Mouse (Mus musculus): ENCODE measurements around the gene Man1a. TPM values are rescaled to one million over a fixed set of nuclear protein-coding genes. Genes with fewer than 3 reads are reported as not detected.
A peak's percentile ranks its signal among the peaks of the same experiment; 100 is the strongest.

The Man1a gene
- total RNA-seq, 1 experiment: 9.1 TPM

DNA sequence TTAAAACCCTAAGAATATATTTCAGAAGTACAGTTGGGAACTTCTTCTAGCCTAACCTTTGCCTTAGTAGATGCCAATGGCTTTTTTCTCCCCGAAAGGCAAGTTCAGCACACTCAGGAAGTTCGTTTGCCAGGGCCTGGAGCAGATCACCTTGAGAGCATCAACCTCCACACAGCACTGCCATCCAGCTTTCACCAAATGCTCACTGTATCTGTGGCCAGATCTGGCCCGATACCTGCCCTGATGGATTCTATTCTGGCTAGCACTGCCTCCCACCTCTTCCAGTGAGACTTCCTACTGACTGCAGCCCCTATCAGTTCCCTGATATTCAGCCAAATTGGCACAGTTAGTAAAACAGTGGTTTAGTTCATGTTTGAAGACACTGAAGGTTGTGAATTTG, 202.2 kb downstream of the Man1a start:
- Histone ChIP-seq H3K4me3 (ENCODE audit: insufficient read depth in 1 of 2, low read depth in 1 of 2, low read length in 2 of 2, poor library complexity in 1 of 2, severe bottlenecking in 1 of 2) (no peak overlapping the region), H3K27ac (ENCODE audit: insufficient read depth, low read depth, low read length, poor library complexity, severe bottlenecking) (no peak overlapping the region), H3K36me3 (ENCODE audit: control insufficient read depth, insufficient read depth, low read length, poor library complexity, severe bottlenecking) (no peaks in the 10 kb centered on the region), H3K4me1 (ENCODE audit: control insufficient read depth in 2 of 2, insufficient read depth in 2 of 2, low read length in 2 of 2, poor library complexity in 1 of 2) (no peaks in the 10 kb centered on the region), H3K9ac (ENCODE audit: insufficient read depth, low read depth, low read length, poor library complexity, severe bottlenecking) (no peak overlapping the region), H3K9me3 (ENCODE audit: control insufficient read depth, insufficient read depth, low read depth, low read length) (no peaks in the 10 kb centered on the region)
- in situ Hi-C loops (cut with MboI; ENCODE audit: low sequenced_read_pairs in 2 of 2, unreplicated experiment in 2 of 2): no loop called here
- TF ChIP-seq HCFC1 (IDR thresholded peaks at IDR 0.05; ENCODE audit: borderline replicate concordance, insufficient read depth, low read length) (no peak), CHD2 (IDR thresholded peaks at IDR 0.05; ENCODE audit: low read depth, low read length) (no peak), ZC3H11A (IDR thresholded peaks at IDR 0.05; ENCODE audit: borderline replicate concordance, low read depth, low read length) (no peak), MAFK (IDR thresholded peaks at IDR 0.05; ENCODE audit: insufficient read depth, low read depth, low read length) (no peak), ZNF384 (IDR thresholded peaks at IDR 0.05; ENCODE audit: low read depth, low read length) (no peak)
- DNase-seq (ENCODE audit: low read depth, low spot score): no peak

DNA sequence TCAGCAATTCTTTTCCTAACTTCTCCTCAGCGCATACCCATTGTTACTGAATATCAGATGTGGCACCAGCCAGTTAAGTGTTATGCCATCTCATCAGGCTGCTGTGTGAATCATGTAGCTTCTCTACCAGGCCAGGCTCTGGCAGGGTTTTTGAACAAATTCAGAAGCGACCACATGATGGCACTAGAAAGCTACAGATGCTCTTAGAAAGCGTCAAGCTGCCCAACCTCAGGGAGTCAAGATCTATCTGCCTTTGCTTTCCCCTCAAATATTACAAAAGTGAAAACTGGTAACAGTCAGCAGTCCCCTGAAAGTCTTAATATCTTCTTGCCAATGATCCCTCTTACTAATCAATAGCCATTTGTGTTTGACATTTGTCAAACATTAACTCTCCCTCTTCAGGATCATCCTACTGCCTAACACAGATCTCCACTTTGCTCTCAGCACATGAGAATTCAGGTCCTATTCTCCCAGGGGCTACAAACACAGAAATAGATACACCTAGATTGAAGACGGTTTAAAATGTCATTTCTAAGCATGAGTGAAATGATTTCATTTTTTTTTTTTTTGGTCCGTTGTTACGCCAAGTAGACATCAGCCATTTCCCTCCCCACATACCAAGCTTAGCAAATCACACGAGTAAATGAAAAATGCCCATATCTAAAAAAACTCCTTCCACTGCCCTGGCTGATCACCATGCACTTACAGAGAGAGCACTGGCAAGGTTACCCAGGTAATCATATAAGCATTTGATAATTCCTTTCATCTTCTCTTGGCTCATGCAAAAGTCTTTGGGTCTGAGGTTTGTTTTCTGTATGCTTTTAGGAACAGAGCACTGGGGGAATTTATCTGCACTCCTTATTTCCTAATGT, 212.7 kb downstream of the Man1a start:
- TF ChIP-seq ZC3H11A (IDR thresholded peaks at IDR 0.05; ENCODE audit: borderline replicate concordance, low read depth, low read length): 0 out of 2 replicates have a peak, but pooled peaks have one; percentile 69
- TF ChIP-seq MAFK (IDR thresholded peaks at IDR 0.05; ENCODE audit: insufficient read depth, low read depth, low read length): no peak
- no peak overlapping the region for H3K9ac ChIP-seq (ENCODE audit: insufficient read depth, low read depth, low read length, poor library complexity, severe bottlenecking)
- no peaks in the 10 kb centered on the region for H3K4me1 ChIP-seq (ENCODE audit: control insufficient read depth in 2 of 2, insufficient read depth in 2 of 2, low read length in 2 of 2, poor library complexity in 1 of 2)
- H3K36me3 ChIP-seq (ENCODE audit: control insufficient read depth, insufficient read depth, low read length, poor library complexity, severe bottlenecking): no peaks in the 10 kb centered on the region
- H3K27ac ChIP-seq (ENCODE audit: insufficient read depth, low read depth, low read length, poor library complexity, severe bottlenecking): no peak overlapping the region
- H3K4me3 ChIP-seq (ENCODE audit: insufficient read depth in 1 of 2, low read depth in 1 of 2, low read length in 2 of 2, poor library complexity in 1 of 2, severe bottlenecking in 1 of 2): no peak overlapping the region
- H3K9me3 ChIP-seq (ENCODE audit: control insufficient read depth, insufficient read depth, low read depth, low read length): no peaks in the 10 kb centered on the region
- in situ Hi-C loops (cut with MboI; ENCODE audit: low sequenced_read_pairs in 2 of 2, unreplicated experiment in 2 of 2): no loop called here
- peak; percentile 25 for DNase-seq (ENCODE audit: low read depth, low spot score)

DNA sequence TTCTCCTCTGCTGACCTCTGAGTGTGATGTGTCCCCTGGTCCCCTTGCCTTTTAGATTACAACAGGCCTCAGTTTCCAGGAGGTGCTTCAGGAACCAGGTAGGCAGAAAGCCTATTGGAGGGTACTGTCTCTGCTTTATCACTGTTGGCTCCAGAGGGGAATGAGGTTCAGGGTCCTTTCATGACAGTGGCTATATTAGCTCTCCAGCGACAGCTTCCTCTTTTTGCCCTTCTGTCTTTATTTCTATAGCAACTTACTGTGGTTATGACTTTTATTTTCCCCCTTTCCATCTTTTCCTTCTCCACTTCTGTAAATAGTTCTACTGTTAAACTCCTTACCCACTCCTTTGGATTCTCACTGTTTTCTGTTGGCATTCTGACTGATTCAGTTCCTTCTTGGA, 216.5 kb downstream of the Man1a start:
- no peak for TF ChIP-seq MAFK (IDR thresholded peaks at IDR 0.05; ENCODE audit: insufficient read depth, low read depth, low read length)
- no peak for TF ChIP-seq ZNF384 (IDR thresholded peaks at IDR 0.05; ENCODE audit: low read depth, low read length)
- TF ChIP-seq ZC3H11A (IDR thresholded peaks at IDR 0.05; ENCODE audit: borderline replicate concordance, low read depth, low read length): no peak
- no peak for TF ChIP-seq HCFC1 (IDR thresholded peaks at IDR 0.05; ENCODE audit: borderline replicate concordance, insufficient read depth, low read length)
- TF ChIP-seq CHD2 (IDR thresholded peaks at IDR 0.05; ENCODE audit: low read depth, low read length): no peak
- in situ Hi-C loops (cut with MboI; ENCODE audit: low sequenced_read_pairs in 2 of 2, unreplicated experiment in 2 of 2): no loop called here
- no peak for DNase-seq (ENCODE audit: low read depth, low spot score)
- Histone ChIP-seq H3K36me3 (ENCODE audit: control insufficient read depth, insufficient read depth, low read length, poor library complexity, severe bottlenecking) (no peaks in the 10 kb centered on the region), H3K9ac (ENCODE audit: insufficient read depth, low read depth, low read length, poor library complexity, severe bottlenecking) (no peak overlapping the region), H3K27ac (ENCODE audit: insufficient read depth, low read depth, low read length, poor library complexity, severe bottlenecking) (no peak overlapping the region), H3K9me3 (ENCODE audit: control insufficient read depth, insufficient read depth, low read depth, low read length) (no peaks in the 10 kb centered on the region), H3K4me1 (ENCODE audit: control insufficient read depth in 2 of 2, insufficient read depth in 2 of 2, low read length in 2 of 2, poor library complexity in 1 of 2) (no peaks in the 10 kb centered on the region), H3K4me3 (ENCODE audit: insufficient read depth in 1 of 2, low read depth in 1 of 2, low read length in 2 of 2, poor library complexity in 1 of 2, severe bottlenecking in 1 of 2) (no peak overlapping the region)

DNA sequence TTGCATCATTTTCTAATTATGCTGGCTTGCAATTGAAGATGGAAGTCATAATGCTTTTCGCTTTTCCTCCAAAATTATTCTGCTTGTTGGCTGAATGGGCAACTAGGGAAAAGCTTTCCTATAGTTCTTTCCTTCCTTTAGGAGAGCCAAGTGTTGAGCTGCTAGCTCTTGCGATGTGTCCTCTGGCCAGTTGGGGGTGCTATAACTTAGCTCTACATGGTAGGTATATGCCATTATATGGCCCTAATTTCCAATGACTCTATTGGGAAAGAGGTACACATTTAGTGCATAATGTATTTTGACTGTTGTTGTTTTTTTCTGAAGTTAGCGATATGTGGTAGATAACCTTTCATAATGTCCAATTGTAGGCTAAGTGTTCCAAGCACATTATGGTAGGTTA, 217.2 kb downstream of the Man1a start:
- in situ Hi-C loops (cut with MboI; ENCODE audit: low sequenced_read_pairs in 2 of 2, unreplicated experiment in 2 of 2): no loop called here
- DNase-seq (ENCODE audit: low read depth, low spot score): peak; percentile 6
- TF ChIP-seq CHD2 (IDR thresholded peaks at IDR 0.05; ENCODE audit: low read depth, low read length) (no peak), ZNF384 (IDR thresholded peaks at IDR 0.05; ENCODE audit: low read depth, low read length) (no peak), MAFK (IDR thresholded peaks at IDR 0.05; ENCODE audit: insufficient read depth, low read depth, low read length) (no peak), HCFC1 (IDR thresholded peaks at IDR 0.05; ENCODE audit: borderline replicate concordance, insufficient read depth, low read length) (no peak), ZC3H11A (IDR thresholded peaks at IDR 0.05; ENCODE audit: borderline replicate concordance, low read depth, low read length) (no peak)

More for the DNA sequence above, 217.2 kb downstream of the Man1a start:
- no peaks in the 10 kb centered on the region for H3K9me3 ChIP-seq (ENCODE audit: control insufficient read depth, insufficient read depth, low read depth, low read length)
- no peak overlapping the region for H3K9ac ChIP-seq (ENCODE audit: insufficient read depth, low read depth, low read length, poor library complexity, severe bottlenecking)
- H3K27ac ChIP-seq (ENCODE audit: insufficient read depth, low read depth, low read length, poor library complexity, severe bottlenecking): no peak overlapping the region
- H3K4me1 ChIP-seq (ENCODE audit: control insufficient read depth in 2 of 2, insufficient read depth in 2 of 2, low read length in 2 of 2, poor library complexity in 1 of 2): no peaks in the 10 kb centered on the region
- no peak overlapping the region for H3K4me3 ChIP-seq (ENCODE audit: insufficient read depth in 1 of 2, low read depth in 1 of 2, low read length in 2 of 2, poor library complexity in 1 of 2, severe bottlenecking in 1 of 2)
- H3K36me3 ChIP-seq (ENCODE audit: control insufficient read depth, insufficient read depth, low read length, poor library complexity, severe bottlenecking): no peaks in the 10 kb centered on the region

All from ES-E14 (cell line).